Mouse (Mus musculus) liver, embryonic 16.5 days (tissue): ENCODE results near the gene Kansl2. TPM values are rescaled to one million over a fixed set of nuclear protein-coding genes. Genes with fewer than 3 reads are reported as not detected.

Source experiments
- ATAC-seq: fragments of 200-750 bp; cut with Nextera tagmentation; 2 replicates; pipeline ENCODE4 v1.8.0; 2017; ENCODE audit warnings: low read depth, mild to moderate bottlenecking, moderate number of reproducible peaks, moderate library complexity
- H3K27ac ChIP-seq: fragments of 300-500 bp; sonication (generic); 2 replicates; pipeline ENCODE4 v1.5.1; 2014; ENCODE audit warnings: mild to moderate bottlenecking, low read length
- H3K27me3 ChIP-seq: fragments of 300-500 bp; sonication (generic); 2 replicates; pipeline ENCODE4 v1.6.1; 2014; ENCODE audit warnings: low read depth, low read length, mixed read lengths; ENCODE audit not compliant: control insufficient read depth, insufficient read depth
- H3K36me3 ChIP-seq: fragments of 300-500 bp; sonication (generic); 2 replicates; pipeline ENCODE4 v1.6.1; 2014; ENCODE audit warnings: mild to moderate bottlenecking; ENCODE audit not compliant: control insufficient read depth, insufficient read depth
- H3K4me1 ChIP-seq: fragments of 300-500 bp; sonication (generic); 2 replicates; pipeline ENCODE4 v1.6.1; 2014; ENCODE audit warnings: low read depth, low read length, mixed read lengths; ENCODE audit not compliant: control insufficient read depth
- H3K4me2 ChIP-seq: fragments of 300-500 bp; sonication (generic); 2 replicates; pipeline ENCODE4 v1.6.1; 2014; ENCODE audit warnings: low read depth, low read length, mixed read lengths
- H3K4me3 ChIP-seq: fragments of 300-500 bp; sonication (generic); 2 replicates; pipeline ENCODE4 v1.5.1; 2014; ENCODE audit warnings: low read depth, mild to moderate bottlenecking, low read length
- H3K9ac ChIP-seq: fragments of 300-500 bp; sonication (generic); 2 replicates; pipeline ENCODE4 v1.6.1; 2014; ENCODE audit warnings: low read depth, low read length
- H3K9me3 ChIP-seq: fragments of 300-500 bp; sonication (generic); replicated peaks from 2 replicates; pipeline ENCODE4 v1.6.1; 2016; ENCODE audit warnings: low read length; ENCODE audit not compliant: control insufficient read depth
- WGBS: fragments of 180-500 bp; shearing (Covaris S2); extraction: QIAGEN DNeasy Blood & Tissue Kit; methylation state at CpG from one replicate; pipeline ENCODE4 v1.1.7; 2014; ENCODE audit not compliant: insufficient replicate concordance; 5-methylcytosine and 5-hydroxymethylcytosine counted together
- microRNA-seq: library from miRNA; unstranded; fragments of <30 nt; microRNA quantifications from one replicate; pipeline ENCODE4, GENCODE M21; 2016
- polyA plus RNA-seq: library from polyadenylated mRNA; unstranded; fragments of >200 nt; fragmentation: Nextera tagmentation; extraction: Ambion mirVana; gene quantifications from 2 replicates; pipeline ENCODE4 v1.2.1, GENCODE M21; 2015

Kansl2 gene
- polyA plus RNA-seq, 1 experiment from 2014 or later, result 28.5 TPM

- Histone ChIP-seq H3K4me1 (no peaks in the 10 kb centered on the region), H3K36me3 (no peaks in the 10 kb centered on the region), H3K27ac (no peak overlapping the region), H3K9me3 (no peaks in the 10 kb centered on the region), H3K27me3 (no peaks in the 10 kb centered on the region), H3K4me2 (no peak overlapping the region), H3K4me3 (no peak overlapping the region), H3K9ac (no peak overlapping the region)
- 40% methylated on average over 10 of the region's 10 CpGs for WGBS
- no peak for ATAC-seq
These were observed 58.7 kb downstream of the Kansl2 start for GRCm38 (mm10) chr15:98475382-98475781.

- 67% methylated on average over 10 of the region's 10 CpGs for WGBS
- Histone ChIP-seq H3K9ac (no peak overlapping the region), H3K27me3 (no peaks in the 10 kb centered on the region), H3K4me1 (no peaks in the 10 kb centered on the region), H3K4me2 (no peak overlapping the region), H3K36me3 (no peaks in the 10 kb centered on the region), H3K4me3 (no peak overlapping the region), H3K9me3 (no peaks in the 10 kb centered on the region), H3K27ac (no peak overlapping the region)
- ATAC-seq, result no peak
These were observed 59.1 kb downstream of the Kansl2 start for GRCm38 (mm10) chr15:98474958-98475357.

GRCm38 (mm10) chr15:98471539-98471938, 62.5 kb downstream of the Kansl2 start:
- no peak for ATAC-seq
- Histone ChIP-seq H3K9me3 (no peaks in the 10 kb centered on the region), H3K27ac (no peak overlapping the region), H3K9ac (no peak overlapping the region), H3K4me1 (no peaks in the 10 kb centered on the region), H3K4me2 (no peak overlapping the region), H3K36me3 (no peaks in the 10 kb centered on the region), H3K27me3 (no peaks in the 10 kb centered on the region), H3K4me3 (no peak overlapping the region)
- WGBS, result 69% methylated on average over 13 of the region's 13 CpGs

- Histone ChIP-seq H3K4me1 (no peaks in the 10 kb centered on the region), H3K9me3 (no peaks in the 10 kb centered on the region), H3K27me3 (no peaks in the 10 kb centered on the region), H3K4me3 (no peak within 1 kb of the TSS), H3K36me3 (no peaks in the 10 kb centered on the region), H3K9ac (no peak within 1 kb of the TSS), H3K27ac (no peak within 1 kb of the TSS), H3K4me2 (no peak within 1 kb of the TSS)
- ATAC-seq, result no peak
- WGBS, result 68% methylated on average over 4 of the region's 4 CpGs
These were observed 64.5 kb downstream of the Kansl2 start, which contains the start of gene OR5BS1P for GRCm38 (mm10) chr15:98469596-98469995. Gene OR5BS1P, plus strand, starts transcription at chr15:98469896.

Small RNA genes within 50 kb of the gene (microRNA-seq; reads per million reads assigned to microRNA genes)
- not detected for gene Mir1291

Other genes with a start within 250 kb of the Kansl2 start
- gene Zfp641, start 238.1 kb downstream of the Kansl2 start, polyA plus RNA-seq, result 0.14 and 0.15 TPM in 2 replicates
- gene Olfr285, start 216.9 kb downstream of the Kansl2 start, polyA plus RNA-seq, result not detected in 2 replicates
- not detected in 2 replicates for gene Olfr284, start 193.3 kb downstream of the Kansl2 start, polyA plus RNA-seq
- not detected in 2 replicates for gene Olfr283, start 153.3 kb downstream of the Kansl2 start, polyA plus RNA-seq
- gene Olfr282, start 103.0 kb downstream of the Kansl2 start, polyA plus RNA-seq, result not detected in 2 replicates
- gene Olfr281, start 81.7 kb downstream of the Kansl2 start, polyA plus RNA-seq, result not detected in 2 replicates
- gene OR5BS1P, start 64.4 kb downstream of the Kansl2 start, polyA plus RNA-seq, result not detected in 2 replicates
- not detected in 2 replicates for gene Lalba, start 51.5 kb downstream of the Kansl2 start, polyA plus RNA-seq
- not detected in 2 replicates for gene Olfr279, start 41.9 kb downstream of the Kansl2 start, polyA plus RNA-seq
- 24.3 and 25.9 TPM in 2 replicates for gene Ccnt1, start 36.7 kb upstream of the Kansl2 start, polyA plus RNA-seq
- not detected in 2 replicates for gene 4930415O20Rik, start 36.7 kb upstream of the Kansl2 start, polyA plus RNA-seq
- 6.1 and 8.3 TPM in 2 replicates for gene Adcy6, start 75.8 kb upstream of the Kansl2 start, polyA plus RNA-seq
- 0.55 and 0.84 TPM in 2 replicates for gene Cacnb3, start 96.6 kb upstream of the Kansl2 start, polyA plus RNA-seq
- gene Ddx23, start 128.6 kb upstream of the Kansl2 start, polyA plus RNA-seq, result 9.0 and 10.0 TPM in 2 replicates
- gene Rnd1, start 143.2 kb upstream of the Kansl2 start, polyA plus RNA-seq, result 0.78 and 1.1 TPM in 2 replicates
- not detected in 2 replicates for gene Ccdc65, start 173.9 kb upstream of the Kansl2 start, polyA plus RNA-seq
- gene Fkbp11, start 193.9 kb upstream of the Kansl2 start, polyA plus RNA-seq, result 172 and 182 TPM in 2 replicates
- 10.5 and 12.0 TPM in 2 replicates for gene Arf3, start 228.9 kb upstream of the Kansl2 start, polyA plus RNA-seq
- not detected in 2 replicates for gene Wnt10b, start 243.9 kb upstream of the Kansl2 start, polyA plus RNA-seq